Mouse (Mus musculus) spleen, postnatal 36 days (tissue): Measurements from ENCODE around the gene Spata5.

Source experiments
- DNase-seq, 2 experiments: peaks; one replicate each; pipeline ENCODE4 v3.0.0; 2022; ENCODE audit warnings: low spot score in 2 of 2, mixed read lengths in 1 of 2

The Spata5 gene

GRCm38 (mm10) chr3:37419458-37419991 is at the start of gene Spata5:
Gene Spata5, plus strand, starts transcription at chr3:37419896.
- peak; percentile 98 to 100 for DNase-seq

DNA sequence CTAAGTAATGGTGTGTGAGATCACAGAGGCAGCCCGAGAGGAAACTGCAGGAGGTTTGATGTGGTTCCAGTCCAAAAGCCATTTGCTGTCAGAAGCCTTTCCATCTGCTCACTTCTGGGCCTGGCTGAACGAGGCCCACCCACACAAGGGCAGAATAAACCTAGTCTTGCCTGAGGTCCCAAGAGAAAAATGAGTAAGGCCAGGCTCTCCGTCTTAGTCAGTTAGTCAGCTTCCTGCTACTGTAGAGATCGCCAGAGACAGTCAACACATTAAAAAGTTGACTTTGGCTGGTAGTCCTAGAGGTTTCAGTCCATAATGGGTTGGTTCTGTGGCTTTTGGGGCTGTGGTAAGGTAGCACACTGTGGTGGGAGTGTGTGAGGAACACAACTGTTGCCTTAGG is 49.3 kb upstream of the Spata5 start:
- DNase-seq, result no peak

DNA sequence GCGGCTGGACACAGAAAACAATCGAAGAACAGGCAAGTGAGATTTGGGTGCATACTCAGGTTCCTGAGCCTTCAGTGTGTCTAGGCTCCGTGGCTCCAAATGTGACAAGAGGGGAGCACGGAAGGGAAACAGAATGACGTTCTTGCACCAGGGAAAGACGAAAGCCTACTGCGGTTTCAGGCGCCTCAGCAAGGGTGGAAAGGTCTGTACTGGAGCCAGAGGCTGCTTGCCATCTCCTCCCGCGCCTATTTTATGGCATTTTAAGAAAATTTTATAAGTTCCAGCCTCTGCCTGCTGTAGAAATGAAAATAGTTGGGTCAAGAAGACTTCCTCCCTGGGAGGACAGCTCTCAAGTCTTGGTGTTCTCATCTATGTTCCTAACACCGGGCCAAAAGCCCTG is 46.0 kb upstream of the Spata5 start:
- no peak for DNase-seq

DNA sequence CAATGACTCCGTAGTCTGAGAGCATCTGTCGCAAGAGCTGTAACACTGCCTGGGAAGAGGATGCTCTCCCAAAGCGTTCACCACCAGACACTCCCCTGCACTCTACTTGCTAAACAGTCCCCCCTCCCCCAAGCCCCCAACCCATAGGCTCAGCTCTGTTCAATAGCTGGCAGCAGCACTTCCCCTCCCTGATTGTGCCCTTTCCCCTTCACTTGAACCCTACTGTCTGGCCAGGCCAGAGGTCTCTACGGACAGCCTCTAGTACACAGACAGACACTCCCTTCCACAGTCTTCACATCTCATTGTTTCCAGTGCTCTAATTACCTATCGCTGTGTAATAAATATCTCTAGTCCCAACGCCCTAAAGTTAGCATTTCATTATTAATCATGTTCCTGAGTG is 41.8 kb upstream of the Spata5 start:
- no peak for DNase-seq

DNA sequence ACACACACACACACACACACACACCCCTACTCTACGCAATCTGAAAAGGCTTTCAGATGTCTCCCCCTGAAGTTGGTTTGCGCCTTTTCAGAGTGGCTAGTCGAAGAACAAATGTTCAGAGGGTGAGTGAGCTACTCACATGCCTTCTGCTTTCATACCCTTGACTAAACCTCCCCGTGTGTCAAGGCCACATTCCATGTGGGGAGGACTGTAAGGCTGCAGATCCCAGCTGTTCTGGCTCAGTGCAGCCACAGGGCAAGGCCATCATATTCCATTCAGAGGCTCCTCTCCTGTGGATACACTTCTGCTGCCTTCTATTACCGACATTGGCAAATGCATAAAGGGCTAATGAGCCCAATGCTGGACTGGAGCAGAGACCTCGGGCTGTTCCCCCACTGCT is 41.3 kb upstream of the Spata5 start:
- no peak for DNase-seq

GRCm38 (mm10) chr3:37379201-37379600 is 40.5 kb upstream of the Spata5 start:
- DNase-seq, result no peak

DNA sequence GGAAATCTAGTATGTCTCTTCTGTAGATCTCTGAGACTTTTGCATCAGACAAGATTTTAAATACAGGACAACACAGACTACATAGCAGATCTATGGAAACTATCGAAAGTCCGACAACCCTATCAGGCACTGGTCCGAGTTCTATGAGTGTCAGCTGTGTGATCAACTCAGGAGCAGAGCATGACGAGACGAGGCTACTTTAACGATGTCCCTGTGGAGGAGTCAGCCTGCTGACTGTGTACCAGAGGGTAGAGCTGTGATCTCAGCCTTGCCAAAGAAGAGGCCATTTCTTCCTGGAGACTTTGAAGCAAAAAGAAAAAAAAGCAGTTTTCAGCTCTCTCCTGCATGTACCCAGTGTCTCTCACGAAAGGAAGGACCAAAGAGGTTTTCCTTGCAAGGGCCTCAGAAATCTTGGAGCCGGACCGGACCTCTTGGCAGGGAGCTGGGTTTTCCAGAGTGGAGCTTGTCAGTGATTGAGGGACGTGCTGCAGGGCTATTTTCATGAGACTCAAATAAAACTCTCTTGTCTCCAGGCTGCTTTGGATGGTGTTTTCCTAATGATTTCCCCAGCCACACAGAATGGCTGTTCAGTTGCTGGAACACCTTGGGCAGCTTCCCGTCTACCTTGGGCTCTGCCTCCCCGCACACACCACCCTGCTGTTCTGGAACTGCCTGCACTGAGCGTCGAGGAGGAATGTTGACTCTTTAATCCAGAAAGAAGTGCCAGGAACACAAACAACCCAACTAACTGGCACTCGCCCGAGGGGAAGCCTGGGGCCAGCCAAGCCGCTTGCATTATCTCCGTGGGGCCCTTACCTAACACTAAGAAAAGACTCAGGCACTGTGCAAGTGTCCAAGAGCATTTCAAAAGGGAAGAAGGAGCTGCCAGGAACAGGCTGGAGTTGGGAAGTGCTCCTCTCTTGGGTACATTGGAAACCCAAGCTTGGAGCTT is 39.5 kb upstream of the Spata5 start:
- DNase-seq, result no peak

GRCm38 (mm10) chr3:37381457-37381856 is 38.2 kb upstream of the Spata5 start:
- no peak for DNase-seq

DNA sequence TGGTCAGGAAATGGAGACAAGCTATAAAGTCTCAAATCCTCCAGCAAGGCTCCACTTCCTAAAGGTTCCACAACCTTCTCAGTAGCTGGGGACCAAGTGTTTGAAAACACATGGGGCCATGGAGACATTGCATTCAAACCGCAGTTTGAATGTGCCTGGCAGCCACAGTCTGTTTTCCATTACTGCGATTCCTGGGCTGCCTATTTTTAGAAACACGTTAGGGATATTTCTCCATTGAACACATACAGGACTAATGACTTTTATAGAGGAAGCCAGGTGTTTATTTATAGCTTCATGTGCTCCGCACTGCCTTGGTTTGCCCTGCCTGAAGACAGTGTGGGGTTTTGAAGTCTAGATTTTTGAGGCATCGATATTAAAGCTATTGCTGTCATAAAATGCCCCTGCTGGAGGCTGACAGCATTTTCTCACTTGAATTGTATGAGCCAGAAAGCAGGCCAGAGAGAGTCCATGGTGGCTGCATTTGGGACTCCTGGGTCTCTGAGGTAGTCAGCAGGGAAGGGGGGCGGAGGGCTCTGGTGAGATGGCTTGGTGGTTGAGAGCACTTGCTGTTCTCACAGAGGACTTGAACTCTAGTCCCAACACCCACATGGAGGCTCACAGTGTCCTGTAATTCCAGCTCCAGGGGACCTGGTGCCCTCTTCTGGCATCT is 36.5 kb upstream of the Spata5 start:
- DNase-seq, result no peak

DNA sequence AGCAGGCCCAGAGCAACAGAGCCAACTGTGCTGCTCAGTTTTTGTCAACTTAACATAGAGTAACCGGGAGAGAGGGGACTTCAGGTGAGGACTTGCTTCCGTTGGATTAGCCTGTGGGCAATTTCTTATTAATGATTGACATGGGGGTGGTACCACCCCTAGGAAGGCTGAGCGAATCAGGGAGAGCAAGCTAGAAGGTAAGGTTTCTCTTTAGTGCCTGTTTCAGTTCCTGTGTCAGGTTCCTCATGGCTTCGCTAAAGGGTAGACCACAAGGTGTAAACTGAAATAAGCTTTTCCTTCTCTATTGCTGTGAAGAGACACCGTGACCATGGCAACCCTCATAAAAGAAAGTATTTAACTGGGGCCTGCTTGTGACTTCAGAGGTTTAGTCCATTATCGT is 32.4 kb upstream of the Spata5 start:
- no peak for DNase-seq

- no peak for DNase-seq
Measured at GRCm38 (mm10) chr3:37396930-37397608, 22.6 kb upstream of the Spata5 start.

GRCm38 (mm10) chr3:37397646-37398045 is 22.1 kb upstream of the Spata5 start:
- DNase-seq, result no peak

GRCm38 (mm10) chr3:37398661-37399395 is 20.9 kb upstream of the Spata5 start:
- peak in 1 of 2 experiments; percentile 7 for DNase-seq

GRCm38 (mm10) chr3:37401729-37402610 is 17.7 kb upstream of the Spata5 start:
- DNase-seq, result no peak

- DNase-seq, result no peak
Measured at GRCm38 (mm10) chr3:37407598-37407997, 12.1 kb upstream of the Spata5 start.

DNA sequence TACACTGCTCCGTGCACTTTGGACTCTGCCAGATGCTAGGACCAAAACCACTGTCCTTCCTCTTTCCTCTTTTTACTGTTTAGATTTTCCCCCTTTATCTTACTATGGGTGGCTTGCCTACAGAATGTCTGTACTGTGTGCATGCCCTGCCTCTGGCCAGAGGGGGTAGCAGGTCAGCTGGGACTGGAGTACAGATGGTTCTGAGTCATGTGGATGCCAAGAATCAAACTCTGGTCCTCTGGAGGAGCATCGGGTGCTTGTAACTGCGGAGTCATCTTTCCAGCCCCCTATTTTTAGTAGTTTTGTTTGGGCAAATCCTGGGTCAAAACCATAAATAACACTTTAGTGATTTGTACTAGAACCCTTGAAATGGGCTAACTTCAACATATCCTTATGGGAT is 6.2 kb upstream of the Spata5 start:
- no peak for DNase-seq

- peak; percentile 45 to 66 for DNase-seq
Measured at GRCm38 (mm10) chr3:37414413-37414960, 5.2 kb upstream of the Spata5 start.

GRCm38 (mm10) chr3:37418341-37418740 is 1.4 kb upstream of the Spata5 start:
- no peak for DNase-seq

DNA sequence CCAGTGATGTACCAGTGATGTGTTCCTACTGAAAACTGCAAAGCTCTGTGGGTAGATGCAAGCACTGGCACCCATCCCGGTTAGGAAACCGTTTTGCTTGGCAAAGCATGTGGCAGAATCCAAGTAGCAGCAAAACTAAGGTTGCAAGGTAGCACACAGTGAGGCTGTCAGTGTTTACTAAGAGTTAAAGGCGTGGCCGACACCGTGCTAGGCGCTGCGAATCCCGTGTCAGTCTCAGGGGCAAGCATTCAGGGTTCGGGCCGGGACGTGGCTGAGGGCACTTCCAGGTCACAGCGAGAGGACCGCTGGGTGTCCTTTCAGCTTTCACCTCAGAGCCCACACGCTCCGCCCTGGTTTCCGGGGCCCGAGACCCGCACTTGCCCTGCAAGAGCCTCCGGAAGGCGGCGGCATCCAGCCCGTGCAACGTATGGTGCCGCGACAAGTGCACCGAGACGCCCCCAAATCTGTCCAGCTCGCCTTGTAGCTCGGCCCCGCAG is 687 bp upstream of the Spata5 start:
- DNase-seq, result peak; percentile 81 to 82

DNA sequence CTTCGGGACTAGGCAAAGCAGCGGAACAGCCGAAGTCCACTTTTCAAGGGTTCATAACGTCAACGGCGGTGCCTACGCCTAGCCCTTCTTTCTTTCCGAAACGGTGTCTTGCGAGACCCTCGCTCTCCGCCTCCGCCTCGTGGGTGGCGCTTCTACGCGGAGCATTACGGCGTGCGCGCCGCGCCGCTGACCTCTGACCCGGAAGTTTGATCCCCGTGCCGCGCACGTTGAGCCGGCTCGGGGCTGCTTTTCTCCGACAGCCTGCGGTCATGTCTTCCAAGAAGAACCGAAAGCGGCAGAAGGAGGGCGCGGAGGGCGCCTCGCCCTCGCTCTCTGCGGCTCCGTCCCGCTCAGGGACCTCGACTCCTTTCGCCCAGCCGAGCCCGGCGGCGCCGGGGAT is 376 bp downstream of the Spata5 start, which contains the start of gene Nudt6:
TSS of gene Nudt6 (minus strand) at position 140 of the 400 bp plus-strand sequence.
- peak; percentile 87 for DNase-seq
